Mouse (Mus musculus): ENCODE measurements at regions not wholly inside any gene's neighbourhood (a gene's known extent, or its start where the extent isn't known, plus 50 kb on each side); places are given as distances from the start of the nearest gene placed in this dataset.

GRCm38 (mm10) chr15:25539344-25540176 is 82.8 kb upstream of the Myo10 start:
- Histone ChIP-seq H3K9ac (no peak overlapping the region), H3K4me3 (replicated peaks) (no peak overlapping the region), H3K36me3 (no peaks in the 10 kb centered on the region), H3K27me3 (no peaks in the 10 kb centered on the region), H3K4me2 (no peak overlapping the region), H3K9me3 (replicated peaks) (no peaks in the 10 kb centered on the region), H3K27ac (no peak overlapping the region), H3K4me1 (peaks cover 19% of the 10 kb centered on the region)
- 57% methylated on average over 20 of the region's 20 CpGs for WGBS
- no peak for ATAC-seq (replicated peaks; ENCODE audit: low FRiP score)

GRCm38 (mm10) chr15:25542382-25542781 is 79.9 kb upstream of the Myo10 start:
- 86% methylated on average over 4 of the region's 4 CpGs for WGBS
- Histone ChIP-seq H3K36me3 (no peaks in the 10 kb centered on the region), H3K9ac (no peak overlapping the region), H3K27ac (no peak overlapping the region), H3K4me2 (no peak overlapping the region), H3K9me3 (replicated peaks) (no peaks in the 10 kb centered on the region), H3K4me3 (replicated peaks) (no peak overlapping the region), H3K27me3 (no peaks in the 10 kb centered on the region), H3K4me1 (peaks cover 19% of the 10 kb centered on the region)
- ATAC-seq (replicated peaks; ENCODE audit: low FRiP score): no peak

DNA sequence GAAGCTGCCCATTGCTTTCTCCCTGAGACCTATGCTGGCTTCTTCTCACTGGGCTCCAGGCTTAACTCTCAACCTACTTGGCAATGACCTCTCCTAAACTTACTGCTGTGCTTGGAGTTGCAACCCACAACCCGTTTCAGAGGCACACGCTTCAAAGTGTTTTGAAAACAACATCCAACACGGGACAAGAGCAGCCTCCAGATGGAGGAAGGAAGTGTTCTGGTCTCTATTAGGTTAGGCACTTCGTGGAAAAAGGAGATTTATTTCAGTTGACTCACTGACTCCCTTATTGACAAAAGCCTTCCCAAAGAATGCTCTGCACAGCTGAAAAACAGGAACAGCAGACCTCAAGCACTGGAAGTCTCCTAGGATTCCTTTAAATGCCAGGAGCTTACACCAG is 76.1 kb upstream of the Myo10 start:
- H3K4me3 ChIP-seq (replicated peaks): no peak overlapping the region
- no peaks in the 10 kb centered on the region for H3K36me3 ChIP-seq
- H3K4me1 ChIP-seq: 0 out of 2 replicates have a peak, but pooled peaks cover 5% of the 10 kb centered on the region
- no peak overlapping the region for H3K9ac ChIP-seq
- no peak overlapping the region for H3K4me2 ChIP-seq
- H3K9me3 ChIP-seq (replicated peaks): no peaks in the 10 kb centered on the region
- no peaks in the 10 kb centered on the region for H3K27me3 ChIP-seq
- H3K27ac ChIP-seq: 0 out of 2 replicates have a peak overlapping the region, but pooled peaks have one; percentile 9
- 15% methylated on average over 4 of the region's 4 CpGs for WGBS
- no peak for ATAC-seq (replicated peaks; ENCODE audit: low FRiP score)

- Histone ChIP-seq H3K4me2 (no peak overlapping the region), H3K4me3 (replicated peaks) (no peak overlapping the region), H3K4me1 (0 out of 2 replicates have a peak, but pooled peaks cover 5% of the 10 kb centered on the region), H3K9me3 (replicated peaks) (no peaks in the 10 kb centered on the region), H3K27ac (no peak overlapping the region), H3K36me3 (no peaks in the 10 kb centered on the region), H3K9ac (no peak overlapping the region), H3K27me3 (no peaks in the 10 kb centered on the region)
- WGBS: 82% methylated on average over 8 of the region's 8 CpGs
- ATAC-seq (replicated peaks; ENCODE audit: low FRiP score): no peak
Observed at GRCm38 (mm10) chr15:25550269-25551054, 71.9 kb upstream of the Myo10 start.

- H3K4me1 ChIP-seq: no peaks in the 10 kb centered on the region
- no peaks in the 10 kb centered on the region for H3K36me3 ChIP-seq
- H3K9me3 ChIP-seq (replicated peaks): no peaks in the 10 kb centered on the region
- no peak overlapping the region for H3K27ac ChIP-seq
- H3K4me2 ChIP-seq: no peak overlapping the region
- H3K9ac ChIP-seq: no peak overlapping the region
- no peaks in the 10 kb centered on the region for H3K27me3 ChIP-seq
- WGBS: 89% methylated on average over 10 of the region's 10 CpGs
- no peak overlapping the region for H3K4me3 ChIP-seq (replicated peaks)
- ATAC-seq (replicated peaks; ENCODE audit: low FRiP score): no peak
Observed at GRCm38 (mm10) chr15:25554945-25555344, 67.4 kb upstream of the Myo10 start.

DNA sequence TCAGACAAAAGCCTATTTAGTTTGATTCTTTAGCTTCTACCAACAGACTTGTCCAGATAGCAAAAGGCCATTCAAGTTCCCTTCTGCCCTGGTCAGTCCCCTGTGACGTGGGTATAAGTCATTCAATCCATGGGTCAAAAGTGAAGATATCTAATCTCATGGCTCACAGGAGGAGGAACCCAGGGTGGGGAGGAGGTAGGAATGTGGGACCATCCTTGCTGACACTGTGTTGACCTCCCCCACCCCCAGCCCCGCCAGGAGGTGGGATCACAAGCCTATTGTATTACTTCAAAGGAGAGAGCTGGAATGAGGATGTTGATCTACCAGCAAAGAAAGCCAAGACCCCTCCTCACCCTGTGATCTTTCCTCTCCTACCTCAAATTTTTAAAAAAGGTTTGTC is 66.5 kb upstream of the Myo10 start:
- Histone ChIP-seq H3K36me3 (no peaks in the 10 kb centered on the region), H3K4me2 (no peak overlapping the region), H3K27me3 (no peaks in the 10 kb centered on the region), H3K27ac (no peak overlapping the region), H3K9me3 (replicated peaks) (no peaks in the 10 kb centered on the region), H3K9ac (no peak overlapping the region), H3K4me3 (replicated peaks) (no peak overlapping the region), H3K4me1 (no peaks in the 10 kb centered on the region)
- WGBS: 33% methylated on average over 2 of the region's 2 CpGs
- peak; percentile 84 for ATAC-seq (replicated peaks; ENCODE audit: low FRiP score)

DNA sequence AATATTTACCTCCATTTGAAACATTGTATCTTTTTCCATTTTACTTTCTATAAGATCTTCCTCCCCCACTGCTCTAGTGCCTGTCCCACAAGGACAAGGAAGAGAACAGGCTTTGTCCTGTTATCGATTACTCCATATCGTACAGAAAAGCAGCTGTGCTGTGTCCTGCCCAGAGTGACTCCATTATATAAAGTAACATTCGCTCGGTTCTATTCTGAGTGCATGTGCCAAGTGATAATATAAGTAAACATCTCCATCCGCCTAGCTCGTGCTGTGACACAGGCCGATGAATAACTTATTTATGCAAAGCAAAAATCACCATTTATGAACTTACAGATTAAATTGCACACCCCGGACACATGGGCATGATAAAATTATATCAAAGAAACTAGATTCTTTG is 64.8 kb upstream of the Myo10 start:
- Histone ChIP-seq H3K36me3 (no peaks in the 10 kb centered on the region), H3K9me3 (replicated peaks) (no peaks in the 10 kb centered on the region), H3K4me1 (no peaks in the 10 kb centered on the region), H3K27ac (no peak overlapping the region), H3K27me3 (no peaks in the 10 kb centered on the region), H3K4me2 (no peak overlapping the region), H3K9ac (no peak overlapping the region), H3K4me3 (replicated peaks) (no peak overlapping the region)
- WGBS: 86% methylated on average over 8 of the region's 8 CpGs
- ATAC-seq (replicated peaks; ENCODE audit: low FRiP score): no peak

GRCm38 (mm10) chr15:25558240-25558639 is 64.1 kb upstream of the Myo10 start:
- no peak overlapping the region for H3K9ac ChIP-seq
- no peak overlapping the region for H3K4me2 ChIP-seq
- H3K36me3 ChIP-seq: no peaks in the 10 kb centered on the region
- H3K4me1 ChIP-seq: 0 out of 2 replicates have a peak, but pooled peaks cover under 1% of the 10 kb centered on the region
- no peak overlapping the region for H3K27ac ChIP-seq
- no peaks in the 10 kb centered on the region for H3K27me3 ChIP-seq
- H3K4me3 ChIP-seq (replicated peaks): no peak overlapping the region
- no peaks in the 10 kb centered on the region for H3K9me3 ChIP-seq (replicated peaks)
- WGBS: 82% methylated on average over 7 of the region's 7 CpGs
- no peak for ATAC-seq (replicated peaks; ENCODE audit: low FRiP score)

DNA sequence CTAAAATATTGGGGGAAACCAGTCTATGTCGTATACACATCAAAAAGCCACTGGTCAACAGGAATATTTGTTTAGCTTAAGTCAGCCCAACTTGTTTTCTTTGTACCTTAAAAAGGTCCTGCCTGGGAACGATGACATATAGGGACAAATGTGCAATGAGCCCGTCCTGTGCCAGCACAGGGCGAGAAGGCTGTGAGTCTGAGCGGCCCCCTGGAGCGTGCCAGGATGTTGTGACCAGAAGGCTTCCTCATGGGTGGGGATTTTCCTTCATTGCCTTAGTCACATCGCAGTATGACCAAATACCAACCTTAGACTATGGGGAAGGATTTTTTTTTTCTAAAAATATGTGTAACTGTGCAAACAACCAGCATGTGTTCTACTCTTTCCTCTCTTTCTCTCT is 58.7 kb upstream of the Myo10 start:
- WGBS: 53% methylated on average over 7 of the region's 7 CpGs
- Histone ChIP-seq H3K4me2 (no peak overlapping the region), H3K4me3 (replicated peaks) (no peak overlapping the region), H3K27ac (no peak overlapping the region), H3K27me3 (no peaks in the 10 kb centered on the region), H3K9me3 (replicated peaks) (no peaks in the 10 kb centered on the region), H3K4me1 (0 out of 2 replicates have a peak, but pooled peaks cover 5% of the 10 kb centered on the region), H3K9ac (no peak overlapping the region), H3K36me3 (no peaks in the 10 kb centered on the region)
- no peak for ATAC-seq (replicated peaks; ENCODE audit: low FRiP score)

GRCm38 (mm10) chr15:25572495-25572894 is 49.8 kb upstream of the Myo10 start:
- 0 out of 2 replicates have a peak, but pooled peaks cover 3% of the 10 kb centered on the region for H3K4me1 ChIP-seq
- no peak overlapping the region for H3K4me3 ChIP-seq (replicated peaks)
- WGBS: 68% methylated on average over 6 of the region's 6 CpGs
- no peaks in the 10 kb centered on the region for H3K9me3 ChIP-seq (replicated peaks)
- H3K27ac ChIP-seq: no peak overlapping the region
- no peaks in the 10 kb centered on the region for H3K27me3 ChIP-seq
- no peaks in the 10 kb centered on the region for H3K36me3 ChIP-seq
- no peak for ATAC-seq (replicated peaks; ENCODE audit: low FRiP score)
- no peak overlapping the region for H3K9ac ChIP-seq
- no peak overlapping the region for H3K4me2 ChIP-seq
